Mouse (Mus musculus): ENCODE measurements around the gene Gatc.
A peak's percentile ranks its signal among the peaks of the same experiment; 100 is the strongest.
"Not testable (repeated sequence)": the region's sequence is repeated elsewhere in the genome, so short reads cannot be mapped to it uniquely, and the experiment has no call there.

The Gatc gene

DNA sequence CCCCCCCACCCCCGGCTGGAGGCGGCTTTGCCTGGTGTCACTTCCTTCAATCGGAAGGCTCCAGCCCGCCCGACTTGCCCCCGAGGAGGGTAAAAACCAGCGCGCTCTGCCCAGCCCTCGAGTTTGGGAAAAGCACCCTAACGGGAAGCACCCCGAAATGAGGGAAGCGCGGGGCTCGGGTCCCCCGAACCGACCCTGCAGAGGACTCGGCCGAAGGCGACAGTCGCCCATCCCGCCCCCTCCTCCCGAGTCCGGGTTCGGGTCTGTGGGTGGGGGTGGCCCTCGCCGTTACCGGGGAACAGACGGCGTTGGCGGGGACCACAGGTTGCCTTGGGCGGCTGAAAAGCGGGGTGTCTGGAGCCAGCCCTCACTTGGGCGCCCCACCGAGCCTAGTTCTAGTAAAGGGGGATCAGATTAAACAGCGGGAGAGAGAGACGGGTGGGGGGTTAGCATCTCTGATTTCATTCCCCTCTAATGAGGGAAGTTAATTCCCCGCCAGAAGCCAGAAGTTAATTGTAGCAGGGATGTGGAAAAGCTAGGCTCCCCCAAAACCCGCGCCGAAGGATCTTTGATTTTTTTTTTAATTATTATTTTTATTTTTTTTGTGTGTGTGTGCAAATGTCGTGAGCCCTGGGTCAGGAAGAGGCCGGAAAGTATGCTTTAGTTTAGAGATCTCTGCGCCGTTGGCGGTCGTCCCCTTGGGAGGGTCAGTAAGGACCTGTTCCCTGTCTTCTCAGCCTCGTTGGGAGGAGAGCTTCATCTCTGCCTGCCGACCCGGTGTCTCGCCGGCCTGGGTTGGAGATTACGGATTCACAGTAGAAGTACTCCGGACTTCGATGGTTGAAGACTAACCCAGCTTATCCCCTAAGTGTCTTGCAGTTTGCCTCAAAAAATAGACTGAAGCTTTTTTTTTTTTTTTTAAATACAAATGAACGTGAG, 13.1 kb downstream of the Gatc start:
- peak; percentile 46 for DNase-seq

DNA sequence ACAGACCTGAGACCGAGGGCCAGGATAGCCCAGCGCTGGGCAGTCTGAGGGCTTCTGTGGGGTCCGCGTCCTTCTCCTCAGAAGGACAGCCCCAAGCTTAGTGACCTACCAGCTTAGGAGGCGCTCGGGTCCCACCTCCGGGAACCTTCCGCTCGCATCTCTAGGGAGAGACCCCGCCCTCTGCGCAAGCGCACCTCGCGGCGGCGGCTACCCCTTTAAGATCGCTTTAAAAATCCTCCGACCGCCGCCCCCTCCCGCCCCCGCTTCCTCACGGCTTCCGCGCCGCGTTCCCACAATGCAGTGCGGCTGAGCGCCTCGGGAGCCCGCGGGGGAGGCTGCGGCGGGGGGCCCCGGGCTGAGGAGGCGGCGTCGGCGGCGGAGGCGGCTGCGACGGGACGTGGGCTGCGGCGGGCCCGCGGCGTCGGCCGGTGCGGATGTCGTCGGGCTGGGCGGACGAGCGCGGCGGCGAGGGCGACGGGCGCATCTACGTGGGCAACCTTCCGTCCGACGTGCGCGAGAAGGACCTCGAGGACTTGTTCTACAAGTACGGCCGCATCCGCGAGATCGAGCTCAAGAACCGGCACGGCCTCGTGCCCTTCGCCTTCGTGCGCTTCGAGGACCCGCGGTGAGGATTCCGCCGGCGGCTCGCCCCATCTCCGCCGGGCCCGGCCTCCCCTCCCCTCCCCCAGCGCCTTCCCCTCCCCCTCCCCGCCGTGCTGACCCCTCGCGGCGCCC, 13.9 kb downstream of the Gatc start, which contains the start of gene Srsf9:
Gene Srsf9 (plus strand): TSS at position 303 of the 735 bp plus-strand sequence.
- peak; percentile 97 for DNase-seq

DNA sequence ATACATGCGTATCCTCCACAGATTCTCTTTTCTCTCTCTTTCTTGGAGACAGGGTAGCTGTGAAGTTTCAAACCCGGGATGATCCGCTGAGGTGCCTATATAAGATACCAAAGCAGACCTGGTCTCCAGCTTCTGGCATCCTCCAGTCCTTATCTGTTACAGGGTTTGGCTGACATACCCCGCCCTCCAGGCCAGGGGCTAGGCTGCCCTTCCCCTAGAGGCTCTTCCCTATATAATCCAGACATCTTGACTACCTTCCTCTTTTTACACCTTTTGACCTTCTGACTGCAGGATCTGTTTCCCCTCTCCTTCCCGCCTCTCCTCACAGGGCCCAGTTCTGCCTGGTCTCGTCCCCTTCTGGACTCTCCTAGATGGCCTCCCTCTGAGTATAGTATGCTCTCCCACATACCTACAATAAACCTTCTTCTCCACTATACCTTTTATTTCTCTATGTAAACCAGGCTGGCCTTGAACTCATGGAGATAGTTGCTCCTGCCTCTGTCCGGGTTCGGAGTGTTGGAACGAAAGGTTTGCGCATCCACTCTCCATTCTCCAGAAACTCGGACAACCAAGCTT, 14.6 kb downstream of the Gatc start:
- DNase-seq, result no peak

DNA sequence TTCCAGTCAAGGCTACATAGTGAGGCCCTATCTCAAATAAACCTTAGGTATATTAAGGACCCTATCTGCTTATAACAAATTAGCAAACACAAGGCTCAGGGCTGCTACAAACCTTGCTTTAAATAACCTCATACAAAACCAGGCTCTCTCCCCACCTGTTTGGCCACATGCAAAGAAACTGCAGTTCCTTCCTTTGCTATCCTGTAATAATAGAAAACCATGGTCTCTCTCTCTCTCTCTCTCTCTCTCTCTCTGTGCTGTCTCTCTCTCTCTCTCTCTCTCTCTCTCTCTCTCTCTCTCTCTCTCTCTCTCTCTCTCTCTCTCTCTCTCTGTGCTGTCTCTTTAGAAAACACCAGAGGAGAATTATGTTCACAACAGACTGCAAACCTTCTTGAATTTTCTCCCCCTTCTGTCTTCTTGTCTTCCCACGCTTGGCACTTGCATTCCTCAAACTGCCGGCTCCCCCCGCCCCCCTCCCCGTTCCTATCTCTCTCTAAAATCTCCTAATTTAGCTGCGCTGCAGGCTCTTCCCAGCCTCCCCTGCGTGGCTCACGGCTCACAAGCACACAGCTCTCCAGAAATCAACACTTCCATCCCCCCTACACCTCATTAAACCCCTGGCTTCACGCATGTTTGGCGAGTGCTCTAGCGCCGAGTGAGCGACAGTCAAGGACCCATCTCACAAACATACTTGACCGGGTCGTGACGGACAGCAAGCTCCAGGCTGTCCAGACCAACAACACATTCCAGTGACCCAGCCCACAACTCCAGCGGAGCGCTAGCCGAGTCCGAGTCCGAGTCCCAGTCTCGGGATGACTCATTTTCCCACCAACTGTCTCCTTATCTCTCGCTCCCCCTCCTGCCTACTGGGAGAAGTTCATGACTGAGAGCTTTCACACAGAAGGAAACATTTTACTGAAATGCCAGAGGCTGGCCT, 21.7 kb downstream of the Gatc start:
- DNase-seq, result peak; percentile 58

DNA sequence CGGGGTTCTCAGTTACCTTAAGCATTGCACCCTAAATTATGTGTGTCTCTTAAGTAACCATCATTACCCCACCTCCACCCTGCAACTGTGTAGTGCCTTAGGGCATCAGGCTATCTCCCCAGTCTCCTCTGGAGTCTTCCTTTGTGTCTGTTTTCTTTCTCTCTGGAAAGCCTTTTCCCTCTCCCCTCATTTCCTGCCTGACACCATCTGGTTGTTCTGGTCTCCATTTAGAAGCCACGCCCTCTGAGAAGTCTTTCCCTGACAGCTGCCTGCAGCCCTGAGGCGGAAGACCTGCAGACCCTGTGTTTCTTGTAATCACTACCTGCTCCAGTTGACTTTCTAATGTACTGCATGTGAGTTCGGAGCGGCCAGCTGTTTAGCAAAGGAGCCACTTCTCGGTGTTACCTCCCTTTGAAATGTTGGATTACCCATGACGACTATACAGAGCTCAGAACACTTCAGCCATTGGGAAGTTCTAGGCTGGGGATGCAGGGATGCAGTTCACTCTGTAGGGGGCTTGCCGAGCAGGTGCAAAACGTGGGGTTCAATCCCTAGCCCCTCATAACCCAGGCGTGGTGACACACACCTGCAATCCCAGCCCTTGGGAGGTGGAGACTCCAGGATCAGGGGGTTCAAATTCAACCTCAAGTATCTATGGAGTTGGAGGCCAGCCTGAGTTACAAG, 23.2 kb downstream of the Gatc start:
- no peak for DNase-seq

DNA sequence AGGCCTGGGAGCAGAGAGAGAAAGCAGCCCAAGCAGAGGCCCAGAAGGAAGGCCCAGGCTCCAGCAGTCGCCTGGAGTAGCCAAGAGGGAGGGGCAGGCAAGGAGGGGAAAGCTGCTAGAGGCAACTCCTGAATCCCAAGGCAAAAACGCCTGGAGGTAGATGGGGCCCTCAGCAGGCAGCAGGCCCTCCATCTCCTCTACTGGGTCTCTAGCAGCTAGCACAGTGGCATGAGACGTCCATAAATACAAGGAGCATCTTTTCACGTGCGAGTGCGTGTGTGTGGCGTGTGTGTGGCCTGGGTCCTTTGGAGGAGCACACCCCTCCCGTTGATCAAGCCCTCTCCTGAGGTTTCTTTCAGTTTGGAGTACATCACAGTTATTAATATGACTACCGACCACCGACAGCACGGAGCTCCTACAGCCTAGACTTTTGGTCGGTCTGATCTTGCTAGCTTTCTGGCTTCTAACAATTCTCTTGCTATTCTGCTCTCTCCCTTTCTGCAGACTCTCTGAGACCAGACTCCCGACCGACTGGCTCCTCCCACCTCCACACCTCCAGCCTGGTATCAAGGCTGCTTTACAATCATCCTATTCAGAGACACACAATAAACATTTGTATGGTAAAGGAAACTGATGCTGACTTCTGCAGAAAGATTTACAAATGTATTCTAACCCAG, 23.9 kb downstream of the Gatc start:
- DNase-seq, result no peak

DNA sequence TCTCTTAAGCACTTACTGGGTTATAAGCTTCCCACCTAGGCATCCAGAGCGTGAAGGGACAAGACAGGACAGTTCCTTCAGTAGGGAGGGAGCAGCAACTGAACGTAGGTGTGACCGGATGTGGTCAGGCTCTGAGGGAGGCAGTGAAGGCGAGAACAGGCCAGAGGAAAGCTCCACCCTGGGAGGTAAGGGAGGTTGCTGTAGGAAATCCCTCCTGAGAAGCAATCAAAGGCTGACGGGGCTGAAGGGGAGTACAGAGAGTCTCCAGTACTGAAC, 27.4 kb downstream of the Gatc start:
- DNase-seq, result no peak

DNA sequence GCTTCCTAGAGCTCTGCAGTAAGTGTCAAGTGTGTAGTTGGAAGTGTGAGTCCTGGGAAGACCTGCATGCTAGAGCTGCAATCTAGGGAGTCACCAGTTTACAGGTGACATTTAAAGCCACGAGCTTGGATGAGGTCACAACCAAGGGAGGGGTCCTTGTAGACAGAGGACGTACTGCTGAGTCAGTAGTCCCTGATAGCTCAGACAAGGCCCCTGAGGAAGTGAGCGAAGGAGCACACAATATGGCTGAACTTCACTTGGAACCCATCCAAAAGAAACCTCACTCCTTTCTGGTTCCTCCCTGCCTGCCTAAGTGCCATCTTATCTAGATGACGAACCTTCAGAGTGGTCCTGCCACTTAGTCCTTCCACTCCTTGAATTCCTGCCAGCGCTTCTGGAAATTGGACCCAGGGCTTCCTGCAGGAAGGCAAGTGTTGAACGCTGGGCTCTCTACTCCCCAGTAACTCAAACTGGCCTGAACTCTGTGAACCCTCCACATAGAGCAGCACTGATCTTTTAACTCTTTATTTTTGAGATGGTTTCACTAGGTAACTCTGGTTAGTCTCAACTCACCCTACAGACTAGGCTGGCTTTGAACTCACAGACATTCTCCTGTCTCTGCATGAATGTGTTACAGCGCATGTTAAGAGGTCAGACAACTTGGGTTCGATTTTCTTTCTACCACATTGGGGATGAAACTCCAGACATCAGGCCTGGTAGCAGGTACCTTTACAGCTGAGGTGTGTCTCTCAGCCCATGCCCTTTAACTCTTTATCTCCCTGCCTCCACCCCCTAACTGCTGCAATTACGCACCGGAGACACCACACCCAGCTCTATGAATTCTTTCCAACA, 27.9 kb downstream of the Gatc start:
- DNase-seq, result no peak

DNA sequence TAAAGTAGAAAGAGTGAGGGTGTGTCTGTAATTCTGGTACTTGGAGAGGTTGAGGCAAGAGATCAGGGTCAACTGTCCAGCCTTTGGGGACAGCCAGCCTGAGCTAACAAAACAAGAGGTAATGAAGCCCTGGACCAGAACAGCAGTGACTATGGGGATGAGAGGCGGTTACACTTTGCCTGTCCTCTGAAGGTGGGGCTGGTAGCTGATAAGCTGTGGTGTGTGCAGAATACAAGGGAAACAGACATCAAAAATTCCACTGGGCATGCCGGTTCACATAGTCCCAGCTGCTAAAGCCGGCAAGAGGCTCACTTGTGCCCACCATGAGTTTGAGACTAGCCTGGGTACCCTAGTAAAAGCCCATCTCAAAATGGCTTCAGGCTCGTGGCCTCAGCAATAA, 28.6 kb downstream of the Gatc start:
- no peak for DNase-seq

DNA sequence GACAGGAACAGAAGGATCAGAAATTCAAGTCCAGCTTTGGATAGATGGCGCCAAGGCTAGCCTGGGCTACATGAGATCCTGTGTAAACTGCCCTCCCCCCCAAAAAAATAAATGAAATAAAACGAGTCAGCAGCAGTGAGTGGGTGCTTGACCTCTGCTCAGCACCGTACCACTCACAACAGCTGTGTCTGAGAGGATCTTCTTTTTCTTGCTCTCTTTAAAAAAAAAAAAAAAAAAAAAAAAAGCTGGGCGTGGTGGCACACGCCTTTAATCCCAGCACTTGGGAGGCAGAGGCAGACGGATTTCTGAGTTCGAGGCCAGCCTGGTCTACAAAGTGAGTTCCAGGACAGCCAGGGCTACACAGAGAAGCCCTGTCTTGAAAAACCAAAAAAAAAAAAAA, 38.8 kb downstream of the Gatc start:
- not testable (repeated sequence) for DNase-seq

DNA sequence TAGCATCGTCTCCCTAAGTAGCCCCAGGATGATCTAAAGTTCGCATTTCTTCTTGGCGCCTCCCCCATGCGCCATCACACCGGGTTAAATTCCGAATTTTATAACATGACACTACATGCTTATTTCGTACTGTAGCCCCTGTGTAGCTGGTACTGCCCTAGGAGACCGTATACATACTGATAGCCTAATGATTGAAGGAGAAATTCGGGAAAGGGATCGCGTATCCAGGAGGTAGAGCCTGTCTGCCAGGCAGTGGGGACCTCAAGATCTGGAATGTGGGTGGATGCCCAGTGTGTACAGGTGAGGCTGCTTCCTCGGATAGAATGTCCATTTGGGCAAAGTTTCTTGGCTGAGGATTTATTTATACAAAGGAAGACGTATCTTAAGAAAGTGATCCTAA, 39.4 kb downstream of the Gatc start:
- DNase-seq, result no peak

DNA sequence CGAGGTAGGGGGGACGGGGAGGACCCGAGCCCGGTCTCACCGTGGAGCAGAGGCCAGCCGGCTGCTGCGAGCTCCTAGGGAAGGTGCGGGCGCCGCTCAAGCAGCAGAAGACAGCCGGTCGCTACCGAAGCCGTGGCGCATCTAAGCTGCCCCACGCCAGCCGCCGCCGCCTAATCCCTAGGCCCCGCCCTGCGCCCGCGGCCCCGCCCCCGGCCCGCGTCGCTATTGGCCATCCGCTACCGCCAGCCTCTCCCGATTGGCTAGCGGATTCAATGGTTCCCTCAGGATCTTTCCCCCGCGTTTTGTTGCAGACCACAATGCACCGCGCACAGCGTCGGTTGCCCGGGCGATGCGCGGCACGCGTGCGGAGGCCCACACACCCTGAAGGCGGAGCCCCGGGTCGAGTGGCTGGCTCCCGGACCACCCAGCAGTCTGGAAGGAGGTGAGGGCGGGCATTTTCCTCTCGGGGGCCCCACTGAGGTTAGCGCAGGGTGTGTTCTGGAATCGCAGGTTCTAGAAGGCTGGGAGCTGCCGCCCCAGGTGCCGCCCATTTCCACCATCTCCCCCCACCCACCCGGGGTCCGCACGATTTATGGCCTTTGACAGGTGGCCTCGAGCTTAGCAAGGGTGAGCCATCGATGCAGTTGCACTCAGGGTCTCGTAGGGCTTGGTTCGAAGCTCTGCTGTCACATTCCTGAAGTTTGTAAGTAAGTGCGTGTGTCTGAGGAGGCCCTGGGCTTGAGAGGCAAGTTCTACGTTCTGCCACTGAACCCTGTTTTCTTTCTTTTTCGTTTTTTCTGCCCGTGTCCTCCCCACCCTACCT, 40.0 kb downstream of the Gatc start, which contains the start of gene Dynll1:
Gene Dynll1 (minus strand): TSS at position 208 of the 823 bp plus-strand sequence.
- peak; percentile 100 for DNase-seq

DNA sequence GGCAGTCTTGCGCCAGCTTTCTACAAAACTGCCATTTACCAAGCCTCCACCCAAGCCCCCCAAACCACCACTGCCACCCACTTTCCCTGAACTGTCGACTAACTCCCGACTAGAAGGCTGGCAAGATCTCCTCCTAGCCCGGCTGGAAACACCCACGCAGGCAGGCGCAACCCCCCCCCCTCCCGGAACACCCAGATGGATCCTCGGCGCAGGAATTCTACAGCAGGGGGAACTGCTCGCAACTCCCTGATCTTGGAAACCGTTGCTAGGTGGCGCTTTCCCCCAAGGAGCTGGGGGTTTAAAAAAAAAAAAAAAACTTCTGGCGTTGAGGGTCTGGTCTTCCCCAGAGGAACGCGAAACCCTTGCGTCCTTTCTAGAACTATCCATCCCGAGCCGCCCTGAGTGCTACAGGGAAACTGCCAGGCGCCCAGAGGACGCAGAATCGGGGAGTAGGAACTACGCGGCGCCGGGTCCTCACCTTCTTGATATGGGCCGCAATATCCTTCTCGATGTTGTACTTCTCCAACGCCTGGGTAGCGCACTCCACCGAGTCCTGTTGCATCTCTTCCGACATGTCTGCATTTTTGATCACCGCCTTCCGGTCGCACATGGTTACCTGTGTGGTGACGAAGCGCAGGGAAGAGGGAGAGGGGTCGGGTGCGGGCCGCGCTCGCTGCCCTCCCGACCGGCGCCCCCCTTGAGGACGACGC, 40.8 kb downstream of the Gatc start:
- peak; percentile 70 for DNase-seq

DNA sequence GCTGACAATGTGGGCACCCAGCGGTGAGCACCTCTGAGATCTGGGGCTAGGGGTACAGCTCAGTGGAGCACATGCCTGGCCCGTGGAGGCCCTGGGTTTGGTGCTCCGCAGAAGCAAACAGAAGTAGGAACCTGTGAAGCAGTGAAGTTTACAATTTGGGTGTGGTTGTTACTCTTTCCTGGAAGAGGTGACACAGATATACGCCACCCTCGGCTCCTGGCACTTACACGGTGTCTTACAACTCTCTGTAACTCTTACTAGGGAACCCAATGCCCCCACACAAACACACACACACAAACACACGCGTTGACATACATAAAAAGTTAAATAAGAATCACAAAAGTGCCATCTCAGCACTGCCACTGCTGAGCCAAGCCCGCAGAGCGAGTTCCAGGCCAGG, 44.6 kb downstream of the Gatc start:
- DNase-seq, result no peak

DNA sequence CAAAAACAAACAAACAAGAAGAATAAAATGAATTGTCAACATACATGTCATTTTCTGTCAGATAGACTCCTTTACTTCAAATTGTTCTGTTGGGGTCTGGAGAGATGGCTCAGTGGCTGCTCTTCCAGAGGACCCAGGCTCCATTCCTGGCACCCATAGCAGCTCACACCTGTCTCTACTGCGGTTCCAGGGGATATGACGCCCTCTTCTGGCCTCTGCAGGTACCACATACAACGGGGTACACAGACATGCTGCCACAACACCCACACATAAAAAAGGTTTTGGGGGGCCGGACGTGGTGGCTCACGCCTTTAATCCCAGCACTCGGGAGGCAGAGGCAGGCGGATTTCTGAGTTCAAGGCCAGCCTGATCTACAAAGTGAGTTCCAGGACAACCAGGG, 46.8 kb downstream of the Gatc start:
- DNase-seq, result no peak

DNA sequence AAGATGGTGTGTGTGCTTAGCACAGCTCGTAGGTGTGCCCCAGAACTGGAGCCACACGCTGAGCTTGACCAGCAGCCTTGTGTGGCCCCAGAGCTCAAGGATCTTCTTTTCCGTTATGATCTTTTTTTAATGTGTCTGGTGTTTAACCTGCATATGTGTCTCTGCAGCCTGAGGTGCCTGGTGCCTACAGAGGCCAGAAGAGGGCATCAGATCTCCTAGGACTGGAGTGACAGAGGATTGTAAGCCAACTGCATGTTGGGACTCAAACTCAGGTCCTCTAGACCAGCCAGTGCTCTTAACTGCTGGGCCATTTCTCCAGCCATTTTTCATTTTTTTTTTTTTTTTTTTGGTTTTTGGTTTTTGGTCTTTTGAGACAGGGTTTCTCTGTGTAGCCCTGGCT, 56.2 kb downstream of the Gatc start:
- no peak for DNase-seq
